Mouse (Mus musculus) layer of hippocampus, adult 2 months (tissue): Measurements from ENCODE around the gene Xxylt1. TPM values are rescaled to one million over a fixed set of nuclear protein-coding genes. Genes with fewer than 3 reads are reported as not detected.

Experiments
- DNase-seq, 2 experiments: peaks; one replicate each; pipeline ENCODE4 v3.0.0; 2022; ENCODE audit warnings: low spot score in 2 of 2
- H3K27ac ChIP-seq: fragments of 200-600 bp; 2 replicates; pipeline ENCODE4 v1.8.1; 2022
- H3K4me3 ChIP-seq: fragments of 200-600 bp; 2 replicates; pipeline ENCODE4 v1.8.1; 2022; ENCODE audit warnings: mild to moderate bottlenecking
- CTCF ChIP-seq: fragments of 200-600 bp; conservative IDR thresholded peaks from 2 replicates; pipeline ENCODE4 v1.8.1; 2022; ENCODE audit warnings: antibody characterized with exemption, mild to moderate bottlenecking, moderate library complexity
- total RNA-seq, 2 experiments: library from RNA; stranded (reverse); gene quantifications; 2 replicates each; pipeline ENCODE4 v1.2.3; 2021

Xxylt1 gene
- total RNA-seq, 2 experiments from 2014 or later: 18.2 to 19.0 TPM

DNA sequence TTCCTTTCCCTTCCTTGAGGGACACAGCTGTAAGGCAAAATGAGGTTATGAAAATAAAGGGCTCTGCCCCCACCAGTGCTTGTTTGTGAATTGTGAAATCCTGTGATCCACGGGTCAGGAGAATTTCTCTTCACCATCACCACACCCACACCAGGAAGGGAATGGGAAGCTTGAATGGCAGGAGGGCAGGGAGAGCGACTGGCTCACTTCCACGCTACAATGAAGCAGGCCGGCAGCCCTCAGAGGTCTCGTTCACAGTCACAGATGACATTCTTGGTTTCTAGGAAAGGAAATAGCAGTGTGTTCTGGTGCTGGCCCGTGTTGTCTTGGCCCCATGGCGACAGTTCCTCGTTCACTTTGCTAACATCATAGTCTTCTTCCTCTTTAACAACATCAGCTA is 136.3 kb downstream of the Xxylt1 start:
- no peak for TF ChIP-seq CTCF
- H3K4me3 ChIP-seq: no peak overlapping the region
- DNase-seq: no peak
- no peak overlapping the region for H3K27ac ChIP-seq

DNA sequence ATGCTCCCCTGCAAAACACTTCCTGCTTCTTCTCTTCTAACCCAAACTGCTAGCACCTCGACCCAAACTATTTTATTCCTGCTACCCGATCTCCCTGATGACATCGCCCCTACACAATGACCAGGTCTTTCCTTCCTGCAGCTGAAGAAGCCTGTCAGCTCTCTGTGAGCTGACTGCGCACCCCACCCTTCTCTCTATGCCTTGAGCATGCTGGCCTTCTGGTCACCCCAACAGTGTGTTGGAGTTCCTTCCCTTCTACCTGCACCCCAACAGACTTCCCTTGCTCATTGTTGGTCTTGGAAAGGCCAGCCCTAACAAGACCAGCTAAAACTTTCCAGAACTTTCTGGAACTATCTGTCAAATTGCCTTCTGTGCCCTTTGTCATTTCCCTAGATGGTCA is 137.3 kb downstream of the Xxylt1 start:
- no peak for TF ChIP-seq CTCF
- no peak for DNase-seq
- Histone ChIP-seq H3K4me3 (no peak overlapping the region), H3K27ac (no peak overlapping the region)

DNA sequence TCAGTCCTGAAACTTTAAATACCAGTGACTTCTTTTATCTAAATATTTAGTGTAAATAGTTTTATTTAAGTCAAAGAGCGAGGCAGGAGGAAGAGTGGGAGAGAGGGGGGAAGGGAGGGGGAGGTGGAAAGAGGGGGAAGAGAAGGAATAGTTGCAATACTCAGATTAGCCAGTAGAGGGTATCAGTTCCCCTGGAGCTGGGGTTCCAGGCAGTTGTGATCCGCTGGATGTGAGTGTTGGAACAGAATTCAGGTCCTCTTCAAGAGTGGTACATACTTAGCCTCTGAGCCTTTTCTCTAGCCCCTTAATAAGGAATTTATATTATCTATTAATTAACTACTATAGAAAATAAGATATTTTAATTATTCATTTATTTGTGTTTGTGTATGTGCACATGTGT is 140.5 kb downstream of the Xxylt1 start:
- peak; percentile 68 for TF ChIP-seq CTCF
- DNase-seq: no peak
- no peak overlapping the region for H3K4me3 ChIP-seq
- H3K27ac ChIP-seq: no peak overlapping the region

DNA sequence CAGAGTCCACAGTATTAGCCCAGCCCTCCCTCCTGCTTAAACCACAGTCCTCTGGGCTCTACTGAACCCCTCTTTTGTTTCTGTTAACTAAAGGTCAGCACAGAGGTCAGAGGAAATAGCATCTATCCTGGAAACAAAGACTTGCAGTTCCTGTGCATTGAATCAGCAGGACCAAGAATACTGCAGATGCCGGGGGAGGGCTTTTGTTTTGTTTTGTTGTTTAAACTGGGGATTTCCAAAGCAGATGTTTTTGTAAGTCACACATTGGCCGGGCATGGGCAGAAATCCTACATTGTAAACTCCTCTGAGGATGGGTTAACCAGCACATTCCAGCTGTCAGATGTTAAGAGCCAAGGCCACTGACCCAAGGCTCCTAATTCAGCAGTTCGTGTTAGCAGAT is 141.3 kb downstream of the Xxylt1 start:
- DNase-seq: no peak
- Histone ChIP-seq H3K27ac (no peak overlapping the region), H3K4me3 (no peak overlapping the region)
- TF ChIP-seq CTCF: no peak

DNA sequence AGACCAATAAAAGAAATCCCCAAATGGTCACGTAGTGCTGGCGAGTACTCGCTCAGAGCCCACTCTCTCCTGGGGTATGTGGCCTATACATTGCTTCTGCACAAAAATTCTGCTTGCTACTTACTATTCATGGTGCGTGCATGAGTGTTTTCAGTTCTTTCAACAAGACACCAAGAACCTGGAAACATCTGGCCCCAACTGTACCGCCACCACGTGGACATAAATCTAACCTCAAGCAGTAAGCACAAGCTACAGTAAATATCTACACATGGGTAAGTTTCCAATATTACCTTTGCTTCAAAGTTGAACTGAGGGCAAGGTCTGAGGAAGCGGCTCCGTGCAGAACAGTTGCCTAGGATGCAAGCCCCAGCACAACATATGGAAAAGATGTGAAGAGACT is 142.0 kb downstream of the Xxylt1 start:
- H3K27ac ChIP-seq: no peak overlapping the region

DNA sequence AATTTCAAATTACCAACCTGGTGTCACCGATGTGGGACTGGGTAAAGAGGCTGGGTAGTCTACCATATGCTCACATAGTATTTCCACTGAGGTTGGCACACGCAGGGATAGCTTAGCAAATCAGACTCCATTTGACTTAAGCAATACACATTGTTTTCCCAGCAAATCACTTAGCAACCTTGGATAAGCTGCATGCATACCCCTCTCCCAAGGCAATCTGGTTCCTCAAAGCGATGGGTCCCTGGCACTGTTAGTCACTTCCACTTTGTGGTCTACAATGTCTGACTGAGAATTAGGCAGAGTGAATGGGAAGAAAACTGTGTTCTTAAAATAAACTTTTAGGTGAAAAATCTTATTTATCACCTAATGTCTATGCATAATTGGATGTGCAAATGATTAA is 142.6 kb downstream of the Xxylt1 start:
- no peak for TF ChIP-seq CTCF
- no peak overlapping the region for H3K4me3 ChIP-seq
- no peak overlapping the region for H3K27ac ChIP-seq
- DNase-seq: no peak

More for the DNA sequence above, 142.0 kb downstream of the Xxylt1 start:
- no peak overlapping the region for H3K4me3 ChIP-seq
- no peak for TF ChIP-seq CTCF
- no peak for DNase-seq

DNA sequence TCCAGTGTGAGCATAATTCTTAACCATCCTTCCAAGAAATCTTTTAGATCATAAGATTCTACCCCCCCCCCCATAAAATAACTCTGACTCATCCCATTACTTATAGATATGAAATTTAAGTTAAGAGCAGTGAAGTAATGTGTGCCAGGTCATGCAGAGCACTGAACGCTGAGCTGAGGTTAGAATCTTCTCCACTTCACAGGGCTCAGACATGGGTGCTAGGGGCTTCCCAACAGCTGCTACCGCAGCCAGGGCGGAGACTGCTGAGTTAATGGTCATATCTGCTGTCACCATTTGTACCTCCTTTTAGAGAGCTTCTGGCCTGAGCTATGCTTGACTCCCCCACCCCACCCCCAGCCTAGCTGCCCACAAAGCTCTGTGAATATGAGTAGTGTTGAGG is 143.6 kb downstream of the Xxylt1 start:
- Histone ChIP-seq H3K4me3 (no peak overlapping the region), H3K27ac (no peak overlapping the region)
- TF ChIP-seq CTCF: no peak
- no peak for DNase-seq

DNA sequence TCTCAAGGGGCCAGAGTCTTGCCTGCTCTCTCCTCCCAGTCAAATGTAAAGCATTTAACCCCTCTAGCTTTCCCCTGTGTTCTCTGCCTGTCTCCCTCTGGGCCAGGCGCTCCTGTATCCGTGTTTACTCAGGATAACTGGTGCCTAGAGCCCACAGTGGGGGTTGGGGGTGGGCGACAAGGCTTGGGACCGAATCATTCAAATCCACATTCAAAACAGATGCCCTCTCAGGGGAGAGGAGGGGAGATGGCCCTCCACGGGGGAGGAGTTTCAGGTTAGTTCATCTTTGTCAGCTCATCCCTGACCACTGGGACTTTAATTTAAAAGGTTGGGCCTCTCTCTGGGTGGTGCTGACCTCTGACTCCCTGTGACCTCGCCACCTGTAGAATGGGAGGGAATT is 144.8 kb downstream of the Xxylt1 start:
- Histone ChIP-seq H3K27ac (no peak overlapping the region), H3K4me3 (no peak overlapping the region)
- no peak for DNase-seq
- no peak for TF ChIP-seq CTCF

DNA sequence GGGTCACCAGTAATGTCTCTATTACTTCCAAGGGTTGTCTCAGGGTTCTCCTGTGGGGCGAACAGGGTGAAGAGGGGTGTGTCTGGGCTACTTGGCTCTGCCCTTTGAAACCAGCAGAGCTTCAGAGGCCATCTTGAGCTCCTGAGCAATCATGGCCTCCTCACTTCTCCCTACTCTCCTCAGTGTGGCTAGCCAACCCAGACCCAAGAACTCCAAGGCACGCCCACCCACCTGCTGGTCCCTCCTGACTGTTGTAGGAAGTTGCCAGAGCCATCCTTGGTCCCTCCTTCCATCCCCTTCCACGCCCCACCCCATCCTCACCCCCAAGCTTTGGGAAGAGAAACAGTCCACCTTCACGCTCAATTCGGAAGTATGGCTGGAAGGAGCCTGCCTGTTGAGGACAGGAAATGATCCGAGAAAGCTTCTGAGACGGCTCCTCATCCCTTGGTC is 145.2 kb downstream of the Xxylt1 start:
- Histone ChIP-seq H3K27ac (no peak overlapping the region), H3K4me3 (no peak overlapping the region)
- TF ChIP-seq CTCF: no peak
- DNase-seq: no peak

DNA sequence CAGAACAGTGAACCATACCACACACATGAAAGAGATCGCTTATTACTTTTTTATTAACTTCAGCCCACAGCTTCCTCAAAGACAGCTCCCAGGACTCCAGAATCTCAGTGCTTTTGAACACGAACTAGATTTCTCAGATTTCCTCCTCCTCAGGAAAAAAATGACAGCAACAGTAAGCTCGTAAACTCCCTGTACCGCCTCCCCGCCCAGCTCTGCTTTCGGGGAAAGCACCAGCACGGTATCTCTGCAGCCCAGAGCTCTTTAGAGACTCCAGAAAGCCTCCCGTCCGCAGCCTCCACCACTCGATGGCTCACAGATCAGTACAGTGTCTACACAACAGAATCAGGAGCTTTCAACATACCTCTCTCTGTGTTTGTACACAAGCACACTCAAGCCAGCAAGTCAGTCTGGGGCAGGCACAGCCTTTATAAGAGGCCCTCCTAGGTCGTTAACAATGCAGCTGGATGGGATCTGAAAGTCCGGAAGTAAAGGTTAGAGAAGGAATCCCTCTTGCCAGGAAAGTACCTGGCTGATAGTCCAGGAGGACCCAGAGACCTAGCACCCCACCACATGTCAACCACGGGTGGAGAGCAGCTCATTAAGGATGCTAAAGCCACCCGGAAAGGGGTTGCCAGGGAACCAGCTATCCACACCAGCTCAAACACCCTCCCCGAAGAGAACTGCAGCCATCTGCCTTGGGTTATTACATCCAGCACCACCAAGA is 146.1 kb downstream of the Xxylt1 start:
- TF ChIP-seq CTCF: no peak
- no peak overlapping the region for H3K27ac ChIP-seq
- H3K4me3 ChIP-seq: no peak overlapping the region
- DNase-seq: no peak

DNA sequence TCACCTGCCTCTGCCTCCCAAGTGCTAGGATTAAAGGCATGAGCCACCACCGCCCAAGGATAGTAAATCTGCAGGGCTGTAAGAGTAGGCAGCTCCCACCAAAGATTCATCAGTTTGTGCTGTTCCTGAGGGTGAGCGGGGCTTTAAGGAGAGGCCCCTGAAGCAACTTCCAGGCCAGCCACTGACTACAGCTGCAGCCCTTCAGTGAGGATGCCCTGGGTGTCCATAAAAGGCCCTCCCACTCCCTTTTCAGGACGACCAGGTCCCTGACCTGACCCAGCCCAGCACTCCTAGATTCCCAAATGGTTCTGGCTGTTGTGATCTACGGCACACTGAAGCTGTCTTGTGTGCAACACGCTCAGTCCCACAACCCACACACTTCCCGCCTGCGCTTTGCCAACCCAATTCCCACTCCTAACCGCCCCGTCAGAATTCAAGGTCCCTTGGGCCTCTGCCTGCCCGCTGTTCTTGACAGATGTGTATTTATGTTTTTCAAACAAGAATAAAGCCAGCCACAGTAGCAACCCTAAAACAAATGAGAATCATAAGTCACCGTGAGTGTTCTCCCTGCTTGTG is 146.9 kb downstream of the Xxylt1 start:
- Histone ChIP-seq H3K4me3 (no peak overlapping the region), H3K27ac (no peak overlapping the region)
- TF ChIP-seq CTCF: no peak
- DNase-seq: no peak

DNA sequence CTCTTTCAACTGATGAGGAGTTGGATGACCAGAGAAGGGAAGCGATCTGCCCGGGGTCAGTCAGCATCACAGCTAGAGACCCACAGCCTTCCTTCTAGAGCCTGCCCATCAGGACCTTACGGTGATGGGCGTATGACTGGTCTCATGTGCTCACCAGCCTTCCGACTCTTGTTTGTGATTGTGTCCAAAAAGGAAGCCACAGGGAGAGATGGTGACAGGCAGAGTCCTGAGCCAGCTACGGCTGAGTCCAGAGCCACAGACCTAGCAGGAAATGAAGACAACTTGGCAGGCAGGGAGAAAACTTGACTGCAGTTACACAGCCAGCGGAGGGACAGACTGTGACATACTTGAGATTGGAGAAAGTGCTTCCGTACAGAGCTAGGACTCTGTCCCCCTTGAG is 147.9 kb downstream of the Xxylt1 start:
- Histone ChIP-seq H3K27ac (no peak overlapping the region), H3K4me3 (no peak overlapping the region)
- DNase-seq: no peak
- no peak for TF ChIP-seq CTCF

DNA sequence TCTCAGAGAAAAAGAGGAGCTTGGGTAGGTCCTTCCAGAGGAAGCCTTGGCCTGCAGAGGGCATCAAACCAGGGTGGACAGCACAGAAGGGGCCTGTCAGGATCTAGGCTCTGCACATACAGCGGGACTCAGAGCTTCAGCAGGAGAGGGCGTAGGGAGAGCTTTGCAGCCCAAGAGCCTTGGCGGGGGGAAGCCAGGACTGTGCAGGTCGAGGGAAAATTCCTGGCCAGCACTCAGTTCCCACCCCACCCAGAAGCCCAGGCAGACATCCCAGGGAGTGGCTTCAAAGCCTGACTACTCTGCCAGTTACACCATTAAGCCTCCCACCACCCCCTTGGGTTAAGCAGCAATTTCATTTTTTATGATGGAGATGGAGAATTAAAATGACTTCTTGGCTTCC is 148.4 kb downstream of the Xxylt1 start:
- no peak overlapping the region for H3K4me3 ChIP-seq
- no peak overlapping the region for H3K27ac ChIP-seq
- no peak for DNase-seq
- TF ChIP-seq CTCF: no peak

DNA sequence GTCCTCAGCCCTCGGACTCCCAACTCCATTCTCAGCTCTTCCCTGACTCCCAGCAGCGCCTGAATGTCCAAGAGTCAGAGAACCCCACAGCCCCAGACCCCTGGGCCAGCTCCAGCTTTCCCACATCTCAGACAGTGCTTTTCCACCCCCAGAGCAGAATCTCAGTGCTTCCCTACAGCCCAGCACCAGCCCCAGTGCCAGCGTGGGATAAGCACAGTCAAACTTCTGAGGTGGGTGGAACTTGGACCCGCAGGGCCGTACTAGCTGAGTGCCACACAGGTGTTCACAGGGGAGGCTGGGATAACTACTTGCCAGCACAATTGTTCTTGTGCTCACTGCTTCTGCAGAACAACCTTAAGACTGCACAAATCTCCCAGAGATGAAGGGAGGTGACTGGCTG is 149.0 kb downstream of the Xxylt1 start:
- Histone ChIP-seq H3K4me3 (no peak overlapping the region), H3K27ac (no peak overlapping the region)
- no peak for TF ChIP-seq CTCF
- DNase-seq: no peak

DNA sequence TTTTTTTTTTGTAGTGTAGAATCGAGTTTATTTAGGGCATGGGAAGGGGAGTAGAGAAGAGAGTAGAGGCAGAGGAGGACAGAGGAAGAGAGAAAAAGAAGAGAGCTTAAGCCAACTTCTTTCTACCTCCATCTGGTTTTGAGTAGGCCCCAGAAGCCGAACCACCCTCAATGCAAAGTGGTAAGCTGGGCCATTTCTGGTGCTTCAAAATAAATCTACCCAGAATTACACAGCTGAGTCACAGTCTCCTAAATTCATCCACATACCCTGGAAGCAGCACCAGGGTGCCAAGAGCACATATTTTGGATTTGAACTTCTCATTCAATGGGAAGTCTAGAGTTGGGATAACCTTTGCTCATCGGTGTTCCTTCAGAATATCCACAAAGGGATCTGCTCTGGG is 152.1 kb downstream of the Xxylt1 start:
- DNase-seq: peak in 1 of 2 experiments; percentile 15
- Histone ChIP-seq H3K4me3 (no peak overlapping the region), H3K27ac (no peak overlapping the region)
- no peak for TF ChIP-seq CTCF
